Mouse (Mus musculus) right cerebral cortex, adult 2 months (tissue): ENCODE measurements around the gene Olfr24.
"Not testable (repeated sequence)": the region's sequence is repeated elsewhere in the genome, so short reads cannot be mapped to it uniquely, and the experiment has no call there.

Experiments
- DNase-seq, 2 experiments: peaks; one replicate each; pipeline ENCODE4 v3.0.0; 2021 to 2022; ENCODE audit warnings: low spot score in 2 of 2

Gene Olfr24

GRCm38 (mm10) chr9:18763896-18764295 lies at the start of gene Olfr24:
Gene Olfr24 (minus strand): TSS chr9:18763996.
- DNase-seq = no peak

GRCm38 (mm10) chr9:18785316-18785715 lies 21.5 kb upstream of the Olfr24 start:
- no peak for DNase-seq

- peak; percentile 3 to 14 for DNase-seq
These were observed 15.7 kb upstream of the Olfr24 start for GRCm38 (mm10) chr9:18779476-18779875.

- DNase-seq = no peak
These were observed 15.2 kb upstream of the Olfr24 start for GRCm38 (mm10) chr9:18778981-18779380.

- no peak for DNase-seq
These were observed 8.2 kb downstream of the Olfr24 start for GRCm38 (mm10) chr9:18755595-18755994.

- DNase-seq = peak; percentile 1 to 6
These were observed 19.2 kb downstream of the Olfr24 start for GRCm38 (mm10) chr9:18744639-18745038.

GRCm38 (mm10) chr9:18734177-18734576 lies 29.6 kb downstream of the Olfr24 start:
- DNase-seq = not testable (repeated sequence)

- no peak for DNase-seq
These were observed 41.1 kb downstream of the Olfr24 start for GRCm38 (mm10) chr9:18722712-18723099.

- DNase-seq = no peak
These were observed 41.7 kb downstream of the Olfr24 start for GRCm38 (mm10) chr9:18721931-18722711.

GRCm38 (mm10) chr9:18721011-18721410 lies 42.8 kb downstream of the Olfr24 start:
- DNase-seq = no peak

GRCm38 (mm10) chr9:18705628-18706027 lies 58.2 kb downstream of the Olfr24 start:
- DNase-seq = no peak
